Mouse (Mus musculus): Measurements from ENCODE around the gene Fam149b. TPM values are rescaled to one million over a fixed set of nuclear protein-coding genes. Genes with fewer than 3 reads are reported as not detected.

Gene Fam149b
- polyA plus RNA-seq, 1 experiment from 2014 or later: 32.4 TPM

GRCm38 (mm10) chr14:20400071-20400470 is 52.1 kb downstream of the Fam149b start:
- Histone ChIP-seq H3K9me3 (ENCODE audit: control insufficient read depth, low read length) (no peaks in the 10 kb centered on the region), H3K4me1 (replicated peaks; ENCODE audit: control insufficient read depth, insufficient read depth, low read length) (no peaks in the 10 kb centered on the region), H3K27ac (ENCODE audit: low read length) (no peak overlapping the region), H3K4me3 (ENCODE audit: low read length) (no peak overlapping the region), H3K9ac (ENCODE audit: low read length) (no peak overlapping the region), H3K36me3 (ENCODE audit: control insufficient read depth, insufficient read depth, low read length) (no peaks in the 10 kb centered on the region), H3K4me2 (ENCODE audit: low read depth, low read length) (no peak overlapping the region), H3K27me3 (ENCODE audit: control insufficient read depth, insufficient read depth, low read depth, low read length) (no peaks in the 10 kb centered on the region)
- no peak for ATAC-seq (ENCODE audit: low read depth)
- WGBS: 57% methylated on average over 1 of the region's 1 CpGs

GRCm38 (mm10) chr14:20422257-20422656 is 74.3 kb downstream of the Fam149b start:
- Histone ChIP-seq H3K36me3 (ENCODE audit: control insufficient read depth, insufficient read depth, low read length) (no peaks in the 10 kb centered on the region), H3K4me3 (ENCODE audit: low read length) (no peak overlapping the region), H3K27ac (ENCODE audit: low read length) (no peak overlapping the region), H3K27me3 (ENCODE audit: control insufficient read depth, insufficient read depth, low read depth, low read length) (no peaks in the 10 kb centered on the region), H3K4me2 (ENCODE audit: low read depth, low read length) (no peak overlapping the region), H3K9me3 (ENCODE audit: control insufficient read depth, low read length) (no peaks in the 10 kb centered on the region), H3K4me1 (replicated peaks; ENCODE audit: control insufficient read depth, insufficient read depth, low read length) (no peaks in the 10 kb centered on the region), H3K9ac (ENCODE audit: low read length) (no peak overlapping the region)
- ATAC-seq (ENCODE audit: low read depth): no peak
- 58% methylated on average over 7 of the region's 7 CpGs for WGBS

GRCm38 (mm10) chr14:20423046-20423445 is 75.1 kb downstream of the Fam149b start:
- 78% methylated on average over 6 of the region's 6 CpGs for WGBS
- Histone ChIP-seq H3K27me3 (ENCODE audit: control insufficient read depth, insufficient read depth, low read depth, low read length) (no peaks in the 10 kb centered on the region), H3K27ac (ENCODE audit: low read length) (no peak overlapping the region), H3K4me3 (ENCODE audit: low read length) (no peak overlapping the region), H3K9ac (ENCODE audit: low read length) (no peak overlapping the region), H3K9me3 (ENCODE audit: control insufficient read depth, low read length) (no peaks in the 10 kb centered on the region), H3K4me1 (replicated peaks; ENCODE audit: control insufficient read depth, insufficient read depth, low read length) (no peaks in the 10 kb centered on the region), H3K4me2 (ENCODE audit: low read depth, low read length) (no peak overlapping the region), H3K36me3 (ENCODE audit: control insufficient read depth, insufficient read depth, low read length) (no peaks in the 10 kb centered on the region)
- ATAC-seq (ENCODE audit: low read depth): no peak

- H3K27me3 ChIP-seq (ENCODE audit: control insufficient read depth, insufficient read depth, low read depth, low read length): no peaks in the 10 kb centered on the region
- no peak for ATAC-seq (ENCODE audit: low read depth)
- no peaks in the 10 kb centered on the region for H3K36me3 ChIP-seq (ENCODE audit: control insufficient read depth, insufficient read depth, low read length)
- H3K27ac ChIP-seq (ENCODE audit: low read length): no peak overlapping the region
- no peak overlapping the region for H3K9ac ChIP-seq (ENCODE audit: low read length)
- WGBS: 35% methylated on average over 1 of the region's 1 CpGs
- H3K4me1 ChIP-seq (replicated peaks; ENCODE audit: control insufficient read depth, insufficient read depth, low read length): no peaks in the 10 kb centered on the region
- H3K9me3 ChIP-seq (ENCODE audit: control insufficient read depth, low read length): no peaks in the 10 kb centered on the region
- no peak overlapping the region for H3K4me2 ChIP-seq (ENCODE audit: low read depth, low read length)
- no peak overlapping the region for H3K4me3 ChIP-seq (ENCODE audit: low read length)
These were observed 80.6 kb downstream of the Fam149b start for GRCm38 (mm10) chr14:20428593-20428992.

GRCm38 (mm10) chr14:20429833-20430232 is 81.9 kb downstream of the Fam149b start:
- Histone ChIP-seq H3K4me2 (ENCODE audit: low read depth, low read length) (no peak overlapping the region), H3K9ac (ENCODE audit: low read length) (no peak overlapping the region), H3K9me3 (ENCODE audit: control insufficient read depth, low read length) (no peaks in the 10 kb centered on the region), H3K27me3 (ENCODE audit: control insufficient read depth, insufficient read depth, low read depth, low read length) (no peaks in the 10 kb centered on the region), H3K36me3 (ENCODE audit: control insufficient read depth, insufficient read depth, low read length) (no peaks in the 10 kb centered on the region), H3K4me3 (ENCODE audit: low read length) (no peak overlapping the region), H3K4me1 (replicated peaks; ENCODE audit: control insufficient read depth, insufficient read depth, low read length) (no peaks in the 10 kb centered on the region), H3K27ac (ENCODE audit: low read length) (no peak overlapping the region)
- no peak for ATAC-seq (ENCODE audit: low read depth)
- WGBS: 47% methylated on average over 1 of the region's 1 CpGs

GRCm38 (mm10) chr14:20431726-20432125 is 83.8 kb downstream of the Fam149b start:
- H3K4me1 ChIP-seq (replicated peaks; ENCODE audit: control insufficient read depth, insufficient read depth, low read length): no peaks in the 10 kb centered on the region
- no peak for ATAC-seq (ENCODE audit: low read depth)
- H3K9me3 ChIP-seq (ENCODE audit: control insufficient read depth, low read length): no peaks in the 10 kb centered on the region
- no peaks in the 10 kb centered on the region for H3K36me3 ChIP-seq (ENCODE audit: control insufficient read depth, insufficient read depth, low read length)
- H3K4me3 ChIP-seq (ENCODE audit: low read length): no peak overlapping the region
- no peak overlapping the region for H3K4me2 ChIP-seq (ENCODE audit: low read depth, low read length)
- 66% methylated on average over 6 of the region's 6 CpGs for whole genome bisulfite sequencing
- H3K27me3 ChIP-seq (ENCODE audit: control insufficient read depth, insufficient read depth, low read depth, low read length): no peaks in the 10 kb centered on the region
- no peak overlapping the region for H3K9ac ChIP-seq (ENCODE audit: low read length)
- no peak overlapping the region for H3K27ac ChIP-seq (ENCODE audit: low read length)

- Histone ChIP-seq H3K4me1 (replicated peaks; ENCODE audit: control insufficient read depth, insufficient read depth, low read length) (no peaks in the 10 kb centered on the region), H3K9me3 (ENCODE audit: control insufficient read depth, low read length) (no peaks in the 10 kb centered on the region), H3K27me3 (ENCODE audit: control insufficient read depth, insufficient read depth, low read depth, low read length) (no peaks in the 10 kb centered on the region), H3K27ac (ENCODE audit: low read length) (no peak overlapping the region), H3K4me2 (ENCODE audit: low read depth, low read length) (no peak overlapping the region), H3K9ac (ENCODE audit: low read length) (no peak overlapping the region), H3K4me3 (ENCODE audit: low read length) (no peak overlapping the region), H3K36me3 (ENCODE audit: control insufficient read depth, insufficient read depth, low read length) (no peaks in the 10 kb centered on the region)
- no peak for ATAC-seq (ENCODE audit: low read depth)
- 73% methylated on average over 4 of the region's 4 CpGs for WGBS
These were observed 84.5 kb downstream of the Fam149b start for GRCm38 (mm10) chr14:20432420-20432819.

Other genes with a start within 250 kb of the Fam149b start
- gene Saysd1, start 209.6 kb upstream of the Fam149b start, polyA plus RNA-seq (2015; fragmentation: Nextera tagmentation; extraction: Ambion mirVana): 12.4 and 13.1 TPM in 2 replicates
- 13.7 and 14.2 TPM in 2 replicates for gene Kcnk5, start 166.4 kb upstream of the Fam149b start, polyA plus RNA-seq (2015; fragmentation: Nextera tagmentation; extraction: Ambion mirVana)
- 0.72 and 0.77 TPM in 2 replicates for gene Kcnk16, start 79.0 kb upstream of the Fam149b start, polyA plus RNA-seq (2015; fragmentation: Nextera tagmentation; extraction: Ambion mirVana)
- 18.0 and 22.8 TPM in 2 replicates for gene Nudt13, start 53.5 kb upstream of the Fam149b start, polyA plus RNA-seq (2015; fragmentation: Nextera tagmentation; extraction: Ambion mirVana)
- 46.8 and 47.9 TPM in 2 replicates for gene Ecd, start within 50 bp of the Fam149b start, polyA plus RNA-seq (2015; fragmentation: Nextera tagmentation; extraction: Ambion mirVana)
- gene Dnajc9, start 40.7 kb downstream of the Fam149b start, polyA plus RNA-seq (2015; fragmentation: Nextera tagmentation; extraction: Ambion mirVana): 161 and 164 TPM in 2 replicates
- 88.8 and 89.0 TPM in 2 replicates for gene Mrps16, start 45.5 kb downstream of the Fam149b start, polyA plus RNA-seq (2015; fragmentation: Nextera tagmentation; extraction: Ambion mirVana)
- 2.2 and 5.6 TPM in 2 replicates for gene Cfap70, start 104.1 kb downstream of the Fam149b start, polyA plus RNA-seq (2015; fragmentation: Nextera tagmentation; extraction: Ambion mirVana)
- 45.4 TPM in 2 replicates for gene Anxa7, start 132.0 kb downstream of the Fam149b start, polyA plus RNA-seq (2015; fragmentation: Nextera tagmentation; extraction: Ambion mirVana)
- gene Mss51, start 148.7 kb downstream of the Fam149b start, polyA plus RNA-seq (2015; fragmentation: Nextera tagmentation; extraction: Ambion mirVana): 0.45 and 1.0 TPM in 2 replicates
- gene Ppp3cb, start 198.4 kb downstream of the Fam149b start, polyA plus RNA-seq (2015; fragmentation: Nextera tagmentation; extraction: Ambion mirVana): 34.2 and 39.0 TPM in 2 replicates

All from lung, embryonic 16.5 days (tissue).